Mouse (Mus musculus) lung, embryonic 14.5 days (tissue): Measurements from ENCODE around the gene Ptms. TPM values are rescaled to one million over a fixed set of nuclear protein-coding genes. Genes with fewer than 3 reads are reported as not detected.

ENCODE experiments used
- ATAC-seq: fragments of 200-750 bp; cut with Nextera tagmentation; 2 replicates; pipeline ENCODE4 v1.8.0; 2017; ENCODE audit warnings: mild to moderate bottlenecking, moderate TSS enrichment, moderate library complexity; ENCODE audit not compliant: insufficient read depth
- DNase-seq: peaks from one replicate; pipeline ENCODE4 v3.0.0-alpha.2; 2015
- H3K27ac ChIP-seq: fragments of 300-500 bp; sonication (generic); 2 replicates; pipeline ENCODE4 v1.5.1; 2014; ENCODE audit warnings: low read depth, mild to moderate bottlenecking, moderate library complexity
- H3K27me3 ChIP-seq: fragments of 300-500 bp; sonication (generic); 2 replicates; pipeline ENCODE4 v1.6.1; 2014; ENCODE audit warnings: low read length, control low read depth; ENCODE audit not compliant: insufficient read depth
- H3K36me3 ChIP-seq: fragments of 300-500 bp; sonication (generic); 2 replicates; pipeline ENCODE4 v1.6.1; 2014; ENCODE audit warnings: control low read depth; ENCODE audit not compliant: insufficient read depth
- H3K4me1 ChIP-seq: fragments of 300-500 bp; sonication (generic); 2 replicates; pipeline ENCODE4 v1.6.1; 2014; ENCODE audit warnings: antibody characterized with exemption, control low read depth; ENCODE audit not compliant: insufficient read depth
- H3K4me2 ChIP-seq: fragments of 300-500 bp; sonication (generic); 2 replicates; pipeline ENCODE4 v1.6.1; 2014; ENCODE audit warnings: mild to moderate bottlenecking
- H3K4me3 ChIP-seq: fragments of 300-500 bp; sonication (generic); 2 replicates; pipeline ENCODE4 v1.5.1; 2014; ENCODE audit warnings: low read depth, low read length
- H3K9ac ChIP-seq: fragments of 300-500 bp; sonication (generic); 2 replicates; pipeline ENCODE4 v1.6.1; 2014
- H3K9me3 ChIP-seq: fragments of 300-500 bp; sonication (generic); 2 replicates; pipeline ENCODE4 v1.6.1; 2016; ENCODE audit warnings: low read depth, low read length, control low read depth
- CTCF ChIP-seq: IDR thresholded peaks from 2 replicates; pipeline ENCODE4 v1.5.1; 2016; ENCODE audit warnings: antibody characterized with exemption, low read depth
- WGBS: fragments of 180-500 bp; shearing (Covaris S2); extraction: QIAGEN DNeasy Blood & Tissue Kit; methylation state at CpG from one replicate; pipeline ENCODE4 v1.1.7; 2014; 5-methylcytosine and 5-hydroxymethylcytosine counted together
- polyA plus RNA-seq: library from polyadenylated mRNA; unstranded; fragments of >200 nt; fragmentation: Nextera tagmentation; extraction: Ambion mirVana; gene quantifications from 2 replicates; pipeline ENCODE4 v1.2.1, GENCODE M21; 2014

Gene Ptms
- polyA plus RNA-seq, 1 experiment from 2014 or later = 442 TPM

DNA sequence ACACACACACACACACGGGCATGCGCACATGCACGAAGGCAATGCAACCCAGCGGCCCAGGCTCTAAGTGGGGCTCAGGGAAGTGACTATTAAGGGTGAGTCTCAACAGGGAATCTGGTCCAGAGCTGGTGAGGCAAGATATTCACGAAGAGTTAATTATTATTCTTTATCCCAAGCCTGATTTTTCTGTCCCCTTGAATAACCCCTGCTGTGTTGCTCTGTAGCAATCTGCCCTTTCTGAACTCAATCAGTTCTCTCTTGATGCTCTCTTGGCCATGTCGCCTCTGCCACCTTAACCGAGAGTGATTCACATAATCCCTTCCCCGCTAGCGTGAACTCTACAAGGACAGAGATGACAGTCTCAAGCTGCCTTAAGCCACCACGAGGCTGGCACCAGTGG is 36.6 kb downstream of the Ptms start:
- Histone ChIP-seq H3K27ac (no peak overlapping the region), H3K36me3 (no peaks in the 10 kb centered on the region), H3K9me3 (no peaks in the 10 kb centered on the region), H3K4me1 (no peaks in the 10 kb centered on the region), H3K9ac (no peak overlapping the region), H3K4me3 (no peak overlapping the region), H3K27me3 (no peaks in the 10 kb centered on the region), H3K4me2 (no peak overlapping the region)
- 81% methylated on average over 10 of the region's 10 CpGs for WGBS
- DNase-seq (no peak), ATAC-seq (no peak)
- TF ChIP-seq CTCF = no peak

DNA sequence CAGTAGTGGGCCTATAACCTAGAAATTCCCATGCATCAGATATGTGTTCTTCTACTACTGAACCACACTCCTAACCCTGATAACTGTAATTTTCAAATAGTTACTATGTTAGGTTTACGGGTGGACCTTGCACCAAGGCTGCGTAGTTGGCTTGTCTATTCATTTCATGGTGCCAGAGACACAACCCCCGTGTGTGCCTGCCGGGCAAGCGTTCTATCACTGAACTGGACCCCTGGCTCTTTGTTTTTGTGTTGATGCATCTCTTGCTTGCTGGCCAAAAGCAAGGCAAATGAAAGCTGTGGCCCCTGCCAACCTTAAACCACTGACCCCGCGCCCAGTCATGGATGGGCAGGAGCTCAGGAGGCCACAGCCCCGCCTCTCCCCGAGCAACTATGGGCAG is 38.1 kb downstream of the Ptms start:
- H3K27ac ChIP-seq = no peak overlapping the region
- H3K36me3 ChIP-seq = no peaks in the 10 kb centered on the region
- no peak for TF ChIP-seq CTCF
- no peak for DNase-seq
- 90% methylated on average over 9 of the region's 9 CpGs for WGBS
- H3K9me3 ChIP-seq = no peaks in the 10 kb centered on the region
- H3K4me3 ChIP-seq = no peak overlapping the region
- no peak for ATAC-seq
- no peaks in the 10 kb centered on the region for H3K27me3 ChIP-seq
- no peak overlapping the region for H3K4me2 ChIP-seq
- H3K4me1 ChIP-seq = no peaks in the 10 kb centered on the region
- no peak overlapping the region for H3K9ac ChIP-seq

- DNase-seq (no peak), ATAC-seq (no peak)
- H3K4me3 ChIP-seq = no peak overlapping the region
- no peaks in the 10 kb centered on the region for H3K4me1 ChIP-seq
- no peak for TF ChIP-seq CTCF
- 37% methylated on average over 6 of the region's 6 CpGs for WGBS
- H3K27ac ChIP-seq = no peak overlapping the region
- H3K9me3 ChIP-seq = no peaks in the 10 kb centered on the region
- no peak overlapping the region for H3K9ac ChIP-seq
- no peaks in the 10 kb centered on the region for H3K27me3 ChIP-seq
- H3K4me2 ChIP-seq = no peak overlapping the region
- H3K36me3 ChIP-seq = no peaks in the 10 kb centered on the region
Measured at GRCm38 (mm10) chr6:124879390-124879789, 40.5 kb downstream of the Ptms start.

DNA sequence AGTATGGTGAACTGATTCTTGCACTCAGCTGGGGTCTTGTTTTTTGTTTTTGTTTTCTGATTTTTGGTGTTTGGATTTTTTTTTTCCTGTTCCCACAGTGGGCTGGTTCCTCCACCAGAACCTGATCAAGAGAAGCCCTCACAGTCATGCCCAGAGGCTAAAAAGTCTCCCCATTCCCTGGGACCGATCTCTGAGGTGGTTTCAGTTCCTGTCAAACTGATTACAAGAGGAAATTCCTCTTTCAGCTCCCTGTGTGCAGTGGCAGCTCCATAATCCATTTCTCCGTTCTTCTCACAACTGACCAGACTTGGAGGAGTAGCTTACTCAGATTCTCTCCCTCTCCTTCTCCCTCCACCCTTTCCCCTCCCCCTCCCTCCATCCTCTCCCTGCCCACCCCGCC is 45.6 kb downstream of the Ptms start:
- Histone ChIP-seq H3K36me3 (no peaks in the 10 kb centered on the region), H3K27me3 (no peaks in the 10 kb centered on the region), H3K4me3 (no peak overlapping the region), H3K4me1 (no peaks in the 10 kb centered on the region), H3K9ac (no peak overlapping the region), H3K27ac (no peak overlapping the region), H3K4me2 (no peak overlapping the region), H3K9me3 (no peaks in the 10 kb centered on the region)
- WGBS = 26% methylated on average over 3 of the region's 3 CpGs
- no peak for TF ChIP-seq CTCF
- no peak for ATAC-seq
- no peak for DNase-seq

DNA sequence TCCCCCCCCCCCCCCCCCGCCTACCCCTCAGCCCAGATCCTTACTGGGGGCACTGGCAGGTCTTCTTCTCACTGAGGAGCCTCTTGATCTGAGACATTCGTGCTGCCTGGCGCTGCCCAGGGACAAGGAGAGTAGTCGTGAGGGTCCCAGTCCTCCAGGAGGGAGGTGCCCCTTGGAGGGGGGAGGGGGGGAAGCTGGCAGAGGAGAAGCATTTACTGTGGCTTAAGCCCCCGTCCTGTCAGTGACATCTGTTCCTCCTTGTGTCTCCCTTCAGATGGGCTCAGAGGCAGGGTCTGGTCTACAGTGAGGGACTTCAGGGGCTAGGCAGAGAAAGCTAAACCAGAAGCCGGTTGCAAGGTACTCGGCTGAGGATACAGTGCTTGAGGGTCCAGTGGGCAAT is 53.3 kb downstream of the Ptms start:
- no peak for ATAC-seq
- Histone ChIP-seq H3K36me3 (no peaks in the 10 kb centered on the region), H3K9ac (no peak overlapping the region), H3K27ac (no peak overlapping the region), H3K9me3 (no peaks in the 10 kb centered on the region), H3K27me3 (peaks cover 26% of the 10 kb centered on the region; the same call in 1 of the 2 replicates), H3K4me1 (0 out of 2 replicates have a peak, but pooled peaks cover 3% of the 10 kb centered on the region), H3K4me2 (no peak overlapping the region), H3K4me3 (no peak overlapping the region)
- TF ChIP-seq CTCF = no peak
- 42% methylated on average over 6 of the region's 7 CpGs for WGBS
- no peak for DNase-seq

- TF ChIP-seq CTCF = no peak
- ATAC-seq (no peak), DNase-seq (no peak)
- no peak overlapping the region for H3K4me2 ChIP-seq
- H3K27me3 ChIP-seq = peaks cover 26% of the 10 kb centered on the region; the same call in 1 of the 2 replicates
- H3K9ac ChIP-seq = no peak overlapping the region
- WGBS = 35% methylated on average over 18 of the region's 18 CpGs
- H3K9me3 ChIP-seq = no peaks in the 10 kb centered on the region
- H3K4me3 ChIP-seq = no peak overlapping the region
- no peak overlapping the region for H3K27ac ChIP-seq
- 0 out of 2 replicates have a peak, but pooled peaks cover 3% of the 10 kb centered on the region for H3K4me1 ChIP-seq
- H3K36me3 ChIP-seq = no peaks in the 10 kb centered on the region
Measured at GRCm38 (mm10) chr6:124865766-124866362, 54.0 kb downstream of the Ptms start.

Other genes with a start within 250 kb of the Ptms start
- gene Emg1, start 207.9 kb downstream of the Ptms start, polyA plus RNA-seq = 214 and 228 TPM in 2 replicates
- 354 and 377 TPM in 2 replicates for gene Phb2, start 207.8 kb downstream of the Ptms start, polyA plus RNA-seq
- gene Ptpn6, start 181.4 kb downstream of the Ptms start, polyA plus RNA-seq = 12.1 and 12.6 TPM in 2 replicates
- 429 and 440 TPM in 2 replicates for gene Grcc10, start 178.7 kb downstream of the Ptms start, polyA plus RNA-seq
- not detected in 2 replicates for gene Gm45234, start 164.1 kb downstream of the Ptms start, polyA plus RNA-seq
- gene Atn1, start 163.6 kb downstream of the Ptms start, polyA plus RNA-seq = 13.1 and 15.1 TPM in 2 replicates
- gene Eno2, start 150.4 kb downstream of the Ptms start, polyA plus RNA-seq = 2.2 and 4.1 TPM in 2 replicates
- gene Lrrc23, start 140.4 kb downstream of the Ptms start, polyA plus RNA-seq = 0.17 and 0.58 TPM in 2 replicates
- gene Spsb2, start 111.4 kb downstream of the Ptms start, polyA plus RNA-seq = 6.8 and 6.9 TPM in 2 replicates
- gene Tpi1, start 105.8 kb downstream of the Ptms start, polyA plus RNA-seq = 701 and 718 TPM in 2 replicates
- 143 TPM in 2 replicates for gene Usp5, start 90.6 kb downstream of the Ptms start, polyA plus RNA-seq
- 204 and 206 TPM in 2 replicates for gene Cdca3, start 90.6 kb downstream of the Ptms start, polyA plus RNA-seq
- 0.24 and 0.68 TPM in 2 replicates for gene Gnb3, start 79.8 kb downstream of the Ptms start, polyA plus RNA-seq
- 29.5 and 34.3 TPM in 2 replicates for gene P3h3, start 62.4 kb downstream of the Ptms start, polyA plus RNA-seq
- gene Gpr162, start 56.1 kb downstream of the Ptms start, polyA plus RNA-seq = 0.08 and 0.30 TPM in 2 replicates
- gene Cd4, start 31.9 kb downstream of the Ptms start, polyA plus RNA-seq = 0.11 TPM in 1 of 2 replicates, not detected in the other
- 1.4 and 2.2 TPM in 2 replicates for gene Lag3, start 8.4 kb downstream of the Ptms start, polyA plus RNA-seq
- 390 and 401 TPM in 2 replicates for gene Mlf2, start 11.3 kb upstream of the Ptms start, polyA plus RNA-seq
- 147 and 155 TPM in 2 replicates for gene Cops7a, start 45.4 kb upstream of the Ptms start, polyA plus RNA-seq
- gene Pianp, start 76.6 kb upstream of the Ptms start, polyA plus RNA-seq = 0.39 and 0.59 TPM in 2 replicates
- 13.2 and 14.8 TPM in 2 replicates for gene Zfp384, start 89.0 kb upstream of the Ptms start, polyA plus RNA-seq
- 97.9 and 101 TPM in 2 replicates for gene Ing4, start 119.7 kb upstream of the Ptms start, polyA plus RNA-seq
- 13.6 TPM in 2 replicates for gene Acrbp, start 129.6 kb upstream of the Ptms start, polyA plus RNA-seq
- 0.31 and 0.49 TPM in 2 replicates for gene Lpar5, start 147.8 kb upstream of the Ptms start, polyA plus RNA-seq
- 82.5 and 92.4 TPM in 2 replicates for gene Chd4, start 175.9 kb upstream of the Ptms start, polyA plus RNA-seq
- 58.5 and 70.6 TPM in 2 replicates for gene Nop2, start 211.8 kb upstream of the Ptms start, polyA plus RNA-seq
- 6.0 and 6.2 TPM in 2 replicates for gene Iffo1, start 225.1 kb upstream of the Ptms start, polyA plus RNA-seq
- gene Gapdh, start 246.4 kb upstream of the Ptms start, polyA plus RNA-seq = 1,954 TPM in 2 replicates